Mouse (Mus musculus): ENCODE data around the gene Dydc2.
"Not testable (repeated sequence)": the region's sequence is repeated elsewhere in the genome, so short reads cannot be mapped to it uniquely, and the experiment has no call there.

Dydc2 gene

DNA sequence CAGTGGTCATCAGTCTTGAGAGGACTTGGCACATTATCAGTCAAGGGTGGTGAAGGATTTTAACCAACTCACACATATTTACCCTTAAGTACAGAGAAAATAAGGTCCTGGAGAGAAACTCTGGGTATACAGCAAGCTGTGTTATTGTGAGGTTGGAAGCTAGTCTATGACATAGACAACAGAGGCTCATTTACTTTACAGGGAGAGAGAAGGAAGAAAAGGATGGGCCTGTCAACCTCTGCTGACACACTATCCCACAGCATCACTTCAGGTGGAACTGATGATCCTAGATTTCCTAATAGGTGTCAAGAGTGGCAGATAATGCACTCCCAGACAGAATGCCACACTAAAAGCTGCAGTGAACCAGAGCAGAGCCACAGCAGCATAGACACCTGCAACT is at the start of gene Dydc2:
TSS of gene Dydc2 (minus strand) at position 101 of the 400 bp plus-strand sequence.
- DNase-seq (ENCODE audit: extremely low spot score, low read depth, low spot score), result no peak

DNA sequence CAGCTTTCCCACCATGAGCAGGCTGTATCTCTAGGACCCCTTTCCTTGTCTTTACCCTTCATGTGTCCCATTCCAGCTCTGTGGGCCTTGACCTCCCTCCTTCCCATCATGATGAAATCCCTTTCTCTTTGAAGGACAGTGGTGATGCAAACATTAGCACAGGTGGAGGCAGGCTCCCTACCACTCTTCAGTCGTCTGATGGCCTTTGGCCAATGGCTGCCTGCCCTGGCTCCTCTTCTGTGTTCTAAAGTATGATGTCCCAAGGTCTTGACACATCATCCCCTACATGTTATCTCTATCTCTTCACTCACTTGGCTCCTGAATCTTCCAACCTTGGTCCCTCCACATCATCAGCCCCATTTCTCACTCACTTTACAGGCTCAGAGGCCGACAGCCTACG is 47.3 kb upstream of the Dydc2 start:
- DNase-seq (ENCODE audit: extremely low spot score, low read depth, low spot score), result no peak

DNA sequence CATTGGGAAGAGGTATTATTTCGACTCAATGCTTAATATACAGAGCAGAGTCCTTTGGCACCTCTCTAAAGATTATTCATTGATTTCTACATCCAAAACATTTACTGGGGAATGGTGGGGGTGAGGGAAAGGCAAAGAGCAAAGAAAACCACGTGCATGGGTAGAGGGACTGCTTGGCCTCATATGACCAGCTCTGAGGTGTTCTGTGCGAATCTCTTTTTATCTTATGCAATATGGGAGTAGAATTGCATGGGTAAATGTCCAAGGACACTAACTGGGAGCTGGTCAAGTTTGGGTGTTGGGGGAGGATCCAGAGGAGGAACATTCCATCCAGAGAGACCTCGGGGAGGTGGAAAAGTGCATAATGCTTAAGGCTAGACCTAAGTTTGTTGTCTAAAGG is 43.9 kb upstream of the Dydc2 start:
- no peak for DNase-seq (ENCODE audit: extremely low spot score, low read depth, low spot score)

DNA sequence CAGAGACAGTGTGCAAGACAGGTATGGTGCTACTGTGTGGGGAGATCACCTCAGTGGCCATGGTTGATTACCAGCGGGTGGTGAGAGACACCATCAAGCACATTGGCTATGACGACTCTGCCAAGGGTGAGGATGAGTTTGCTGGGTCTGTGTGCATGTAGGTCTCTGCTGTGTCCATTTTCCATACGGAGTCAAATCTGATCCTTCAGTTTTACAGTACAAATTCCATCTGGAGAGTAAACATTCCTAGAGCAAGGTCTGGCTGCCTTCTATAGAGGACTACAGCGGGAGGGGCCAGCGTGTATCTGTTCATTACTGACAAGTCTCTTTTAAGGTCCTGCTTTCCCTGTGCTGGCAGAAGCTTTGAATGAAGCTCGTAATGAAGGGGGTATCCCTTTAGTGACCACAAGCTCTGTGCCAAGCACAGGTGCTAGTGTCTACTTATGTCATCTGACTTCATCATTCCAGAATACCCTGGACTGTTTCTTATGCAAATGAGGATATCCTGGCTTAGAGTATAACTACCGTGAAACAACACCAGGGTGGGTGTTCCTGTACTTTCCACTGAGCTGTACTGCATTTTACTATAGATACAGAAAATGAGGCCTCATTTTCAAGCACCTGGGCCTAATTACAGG is 42.1 kb upstream of the Dydc2 start:
- no peak for DNase-seq (ENCODE audit: extremely low spot score, low read depth, low spot score)

DNA sequence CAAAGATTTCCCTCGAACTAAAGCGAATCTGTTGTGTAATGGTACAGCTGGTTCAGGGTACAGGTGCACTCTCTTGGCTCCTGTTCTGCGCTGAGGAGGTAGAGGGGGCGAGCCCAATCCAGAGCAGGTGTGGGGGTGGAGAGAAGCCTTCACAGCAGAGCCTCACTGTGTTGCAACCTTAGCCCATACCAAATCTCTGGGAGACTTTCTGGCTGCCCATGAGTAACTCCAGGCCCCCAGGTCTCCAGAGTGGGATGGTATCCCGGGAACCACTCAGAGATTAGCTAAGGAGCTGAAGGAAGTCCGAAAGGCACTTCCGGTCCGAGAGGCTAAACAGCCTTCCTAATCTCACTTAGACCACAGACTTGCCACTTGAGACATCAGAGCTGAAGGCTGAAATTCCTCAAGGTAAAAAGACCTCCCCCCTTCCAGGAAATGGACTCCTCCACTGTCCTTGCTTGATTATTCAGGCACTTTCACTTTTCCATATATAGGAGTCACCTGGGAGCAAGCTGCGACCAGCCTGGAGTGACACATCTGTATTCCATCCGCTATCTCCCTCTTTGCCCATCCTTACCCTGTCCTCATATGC is 35.9 kb upstream of the Dydc2 start, which contains the start of gene Mat1a:
TSS of gene Mat1a (plus strand) at position 183 of the 592 bp plus-strand sequence.
- DNase-seq (ENCODE audit: extremely low spot score, low read depth, low spot score), result no peak

DNA sequence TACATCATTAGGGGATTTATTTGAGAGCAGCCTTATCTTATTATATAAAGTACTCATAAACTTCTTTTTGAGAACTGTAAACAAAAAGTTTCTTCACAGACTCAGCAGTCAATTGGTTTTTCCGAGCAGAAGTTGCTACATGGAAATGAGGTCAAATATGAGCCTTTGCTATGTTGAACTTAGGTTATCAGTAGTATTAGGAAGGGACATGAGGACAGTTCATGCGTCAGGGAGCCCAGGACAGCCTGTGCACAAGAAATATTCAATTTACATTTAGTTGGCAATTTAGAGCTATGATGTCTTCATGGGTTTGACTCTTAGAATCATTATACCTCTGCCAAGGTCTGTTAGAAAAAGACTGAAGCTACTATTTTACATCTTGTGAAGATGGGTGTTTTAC is 33.3 kb upstream of the Dydc2 start:
- no peak for DNase-seq (ENCODE audit: extremely low spot score, low read depth, low spot score)

DNA sequence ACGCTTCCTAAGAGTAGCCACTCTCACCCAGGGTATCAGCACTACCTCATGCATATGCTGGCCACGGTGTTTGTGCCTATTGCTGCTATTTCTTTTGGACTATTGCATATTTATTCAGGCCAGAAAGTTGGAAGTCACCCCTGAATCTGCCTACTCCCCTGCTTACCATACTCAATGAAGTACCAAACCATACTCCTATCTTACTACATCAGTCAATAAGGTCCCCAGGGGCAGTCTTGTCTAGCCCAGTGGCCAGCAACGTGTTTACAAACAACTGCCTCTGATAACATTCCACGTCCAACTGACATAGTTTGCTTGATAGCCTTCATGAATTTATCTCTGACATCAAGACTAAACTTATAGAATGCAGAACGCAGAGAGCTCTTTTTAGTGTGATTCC is 32.2 kb upstream of the Dydc2 start:
- DNase-seq (ENCODE audit: extremely low spot score, low read depth, low spot score), result no peak

DNA sequence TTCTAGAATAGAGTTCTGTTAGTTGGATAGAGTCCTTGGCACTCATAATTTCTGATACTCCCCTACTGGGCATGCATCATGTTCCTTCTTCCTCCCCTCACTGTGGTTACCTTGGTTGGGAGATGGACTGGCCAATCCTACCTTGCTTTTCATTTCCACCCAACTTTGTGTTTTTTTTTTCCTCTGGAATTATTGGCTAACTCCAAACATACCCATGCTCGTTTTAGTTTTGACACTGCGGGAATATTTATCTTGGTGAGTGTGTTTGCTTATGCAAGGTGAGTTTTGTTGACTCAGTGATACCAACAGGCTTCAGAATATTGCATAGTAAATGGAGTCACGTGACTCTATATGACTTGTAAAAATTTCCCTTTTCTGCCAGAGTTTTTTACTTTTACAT is 31.7 kb upstream of the Dydc2 start:
- DNase-seq (ENCODE audit: extremely low spot score, low read depth, low spot score), result no peak

GRCm38 (mm10) chr14:41098726-41099125 is 29.7 kb upstream of the Dydc2 start:
- no peak for DNase-seq (ENCODE audit: extremely low spot score, low read depth, low spot score)

DNA sequence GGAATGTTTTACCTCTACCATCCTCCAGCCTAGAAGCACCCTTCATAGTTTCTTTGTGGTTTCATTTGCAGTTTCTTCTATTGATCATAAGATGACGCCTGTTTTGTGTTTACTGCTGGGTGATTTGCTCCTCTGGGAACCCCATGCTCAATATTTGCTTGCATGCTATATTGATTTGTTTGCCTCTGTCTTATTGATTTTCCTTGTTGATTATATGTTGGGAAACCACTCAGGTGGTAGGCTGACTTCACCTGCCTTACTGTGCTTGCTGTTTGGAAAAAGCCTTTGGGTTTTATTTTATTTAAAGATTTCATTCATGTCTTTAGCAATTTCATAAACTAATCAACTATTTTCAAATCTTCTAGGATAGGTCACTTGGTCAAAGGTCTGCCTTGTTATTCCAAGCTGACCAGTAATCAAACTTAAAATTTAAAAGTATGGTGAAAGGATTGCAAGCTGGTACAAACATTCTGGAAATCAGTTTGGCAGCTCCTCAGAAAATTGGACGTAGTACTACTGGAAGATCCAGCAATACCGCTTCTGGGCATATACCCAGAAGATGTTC is 27.4 kb upstream of the Dydc2 start:
- no peak for DNase-seq (ENCODE audit: extremely low spot score, low read depth, low spot score)

DNA sequence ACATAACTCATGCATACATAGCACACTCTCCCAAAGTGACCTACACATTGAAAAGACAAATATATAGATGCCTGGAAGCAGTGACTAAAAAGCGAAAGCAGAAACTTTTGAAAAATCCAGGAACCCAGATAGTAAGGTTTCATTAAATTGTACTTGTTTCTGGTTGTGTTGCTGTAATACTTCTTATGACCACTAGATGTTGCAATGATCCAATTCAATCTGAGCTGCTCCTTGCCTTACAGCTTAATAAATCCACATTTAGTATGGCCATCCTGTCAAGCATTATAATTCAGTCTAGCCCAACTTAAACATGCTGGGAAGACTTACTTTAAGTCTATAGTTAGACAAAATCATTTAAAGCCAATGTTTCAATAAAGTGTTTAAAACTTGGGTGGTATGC is 25.1 kb upstream of the Dydc2 start:
- no peak for DNase-seq (ENCODE audit: extremely low spot score, low read depth, low spot score)

DNA sequence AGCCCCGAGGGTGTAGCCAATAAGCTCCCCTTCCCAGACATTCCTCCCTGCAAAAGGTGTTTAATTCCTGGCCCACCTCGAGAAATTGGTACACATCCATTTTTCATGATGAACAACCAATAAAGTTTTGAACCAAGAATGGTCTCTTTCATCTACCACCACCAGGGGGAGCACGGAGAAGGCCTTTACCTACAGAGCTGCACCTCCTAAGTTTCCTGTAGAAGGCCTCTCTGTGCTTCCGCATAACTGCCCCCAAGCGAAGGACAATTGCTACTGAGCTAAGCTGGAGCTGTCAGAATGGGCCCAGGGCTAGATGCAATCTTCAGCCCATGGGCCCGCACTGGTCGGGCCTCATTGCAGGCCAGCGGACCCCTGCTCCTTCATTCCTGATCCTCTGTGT is 21.8 kb upstream of the Dydc2 start:
- DNase-seq (ENCODE audit: extremely low spot score, low read depth, low spot score), result no peak

GRCm38 (mm10) chr14:41087509-41087908 is 18.5 kb upstream of the Dydc2 start:
- no peak for DNase-seq (ENCODE audit: extremely low spot score, low read depth, low spot score)

- no peak for DNase-seq (ENCODE audit: extremely low spot score, low read depth, low spot score)
These were observed 13.4 kb upstream of the Dydc2 start for GRCm38 (mm10) chr14:41082408-41082807.

GRCm38 (mm10) chr14:41072944-41073275 is 3.9 kb upstream of the Dydc2 start:
- DNase-seq (ENCODE audit: extremely low spot score, low read depth, low spot score), result no peak

DNA sequence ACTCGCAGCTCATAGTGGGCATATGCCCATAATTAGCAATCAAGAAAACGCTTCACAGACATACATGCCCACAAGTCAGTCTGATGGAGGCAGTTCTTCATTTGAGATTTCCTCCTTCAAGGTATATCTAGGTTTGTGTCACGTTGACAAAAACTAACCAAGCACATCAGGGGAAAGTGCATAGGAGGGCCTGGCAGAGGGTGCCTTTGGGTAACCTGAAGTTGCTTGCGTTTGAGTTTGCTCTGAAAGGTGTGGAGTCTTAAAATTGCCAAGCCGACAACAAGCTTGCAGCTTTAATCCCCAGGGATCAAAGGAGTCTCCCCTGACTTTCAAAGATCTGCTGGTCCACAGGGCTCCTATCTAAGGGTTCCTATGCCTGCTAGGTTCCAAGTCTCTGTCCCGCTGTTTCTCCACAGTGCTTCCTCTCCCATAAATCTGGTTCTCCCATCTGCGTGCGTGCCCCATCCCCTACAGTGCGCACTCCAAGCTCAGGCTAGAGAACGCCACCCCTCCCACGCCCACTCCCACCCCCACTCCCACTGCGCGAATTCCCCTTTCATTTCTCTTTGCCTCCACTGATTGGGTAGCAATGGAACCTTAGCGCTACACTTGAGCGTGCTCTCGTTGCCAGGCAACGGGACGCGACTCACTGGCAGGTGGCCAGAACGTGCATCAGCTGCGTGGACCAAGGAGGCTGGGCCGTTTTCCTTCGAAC is 3.4 kb upstream of the Dydc2 start, which contains the start of gene Dydc1:
TSS of gene Dydc1 (plus strand) at position 683 of the 715 bp plus-strand sequence.
- DNase-seq (ENCODE audit: extremely low spot score, low read depth, low spot score), result no peak

GRCm38 (mm10) chr14:41070343-41070742 is 1.3 kb upstream of the Dydc2 start:
- no peak for DNase-seq (ENCODE audit: extremely low spot score, low read depth, low spot score)

GRCm38 (mm10) chr14:41066416-41066815 is 2.6 kb downstream of the Dydc2 start:
- DNase-seq (ENCODE audit: extremely low spot score, low read depth, low spot score), result no peak

DNA sequence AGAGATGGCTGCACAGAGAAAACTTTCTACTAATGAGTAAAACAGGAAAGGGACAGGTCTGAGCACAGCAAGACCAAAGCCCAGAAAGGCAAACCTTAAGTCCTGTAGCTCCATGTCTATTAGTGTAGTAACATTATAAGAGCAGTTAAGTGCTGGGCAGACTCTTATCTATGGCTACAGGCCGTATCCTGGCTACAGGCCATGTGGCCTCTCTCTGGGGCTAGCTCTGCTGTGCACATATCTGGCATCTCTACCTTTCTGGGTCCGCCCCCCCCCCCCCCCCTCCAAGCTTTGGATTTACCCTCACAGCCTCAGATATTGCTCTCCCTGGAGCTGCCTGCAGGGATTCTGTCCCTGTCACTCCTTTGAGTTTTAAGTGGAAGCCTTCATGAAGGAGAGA is 3.8 kb downstream of the Dydc2 start:
- no peak for DNase-seq (ENCODE audit: extremely low spot score, low read depth, low spot score)

GRCm38 (mm10) chr14:41053190-41053589 is 15.8 kb downstream of the Dydc2 start:
- DNase-seq (ENCODE audit: extremely low spot score, low read depth, low spot score), result not testable (repeated sequence)

DNA sequence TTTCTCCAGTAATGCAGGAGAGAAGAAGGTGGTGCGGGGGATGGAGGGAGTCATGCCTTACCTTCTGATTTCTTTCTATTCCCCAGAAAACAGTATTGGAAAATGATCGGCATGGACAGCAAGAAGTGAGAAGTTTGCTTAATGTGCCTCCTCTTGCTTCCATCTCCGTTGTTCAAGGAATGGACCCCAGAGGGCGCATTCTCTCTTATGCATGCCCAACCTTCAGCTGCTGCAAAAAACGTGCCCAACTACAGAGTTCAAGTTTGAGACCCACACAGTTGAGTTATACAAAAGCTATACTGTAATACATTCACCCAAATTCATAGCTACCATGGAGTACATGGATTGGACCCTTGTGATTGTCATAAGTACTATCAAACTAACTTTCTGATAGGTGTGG is 16.5 kb downstream of the Dydc2 start:
- no peak for DNase-seq (ENCODE audit: extremely low spot score, low read depth, low spot score)

DNA sequence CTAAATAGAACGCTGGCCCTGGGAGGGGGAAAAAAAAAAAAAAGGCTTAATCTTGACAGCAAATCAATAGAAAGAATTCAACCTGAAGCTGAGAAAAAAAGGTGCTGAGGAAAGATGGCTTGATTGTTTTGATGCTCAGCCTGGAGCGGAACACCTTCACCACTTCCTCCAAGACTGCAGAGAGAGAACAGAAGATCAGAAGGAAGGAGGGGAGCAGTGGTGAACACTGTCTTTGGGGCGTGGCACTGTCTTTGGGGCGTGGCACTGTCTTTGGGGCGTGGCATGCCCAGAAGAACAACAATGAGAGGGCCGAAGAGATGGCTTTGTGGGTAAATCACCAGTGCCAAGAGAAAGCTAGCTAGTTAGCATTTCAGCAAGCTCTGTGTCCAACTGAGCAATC is 18.5 kb downstream of the Dydc2 start:
- no peak for DNase-seq (ENCODE audit: extremely low spot score, low read depth, low spot score)
